Mouse (Mus musculus) liver, embryonic 14.5 days (tissue): ENCODE measurements around the gene Grpel1. TPM values are rescaled to one million over a fixed set of nuclear protein-coding genes. Genes with fewer than 3 reads are reported as not detected.

Experiments
- ATAC-seq: fragments of 200-750 bp; cut with Nextera tagmentation; 2 replicates; pipeline ENCODE4 v1.8.0; 2017; ENCODE audit warnings: moderate number of reproducible peaks, mild to moderate bottlenecking, moderate library complexity; ENCODE audit not compliant: insufficient read depth
- DNase-seq, 3 experiments: peaks; one replicate each; pipeline ENCODE4 v3.0.0-alpha.2; 2012 to 2013; ENCODE audit warnings: low read depth in 3 of 3, low spot score in 3 of 3
- H3K27ac ChIP-seq: fragments of 300-500 bp; sonication (generic); 2 replicates; pipeline ENCODE4 v1.5.1; 2014; ENCODE audit warnings: moderate library complexity, mild to moderate bottlenecking, control low read depth, inconsistent platforms
- H3K27me3 ChIP-seq: fragments of 300-500 bp; sonication (generic); 2 replicates; pipeline ENCODE4 v1.6.1; 2014; ENCODE audit warnings: mild to moderate bottlenecking, low read length, moderate library complexity; ENCODE audit not compliant: control insufficient read depth, insufficient read depth
- H3K36me3 ChIP-seq: fragments of 300-500 bp; sonication (generic); replicated peaks from 2 replicates; pipeline ENCODE4 v1.6.1; 2014; ENCODE audit warnings: low read depth; ENCODE audit not compliant: control insufficient read depth, insufficient read depth
- H3K4me1 ChIP-seq, 2 experiments: fragments of 200-500 bp in 1 of 2; fragments of 300-500 bp in 1 of 2; sonication (generic) in 1 of 2; replicated peaks; 2 replicates each; pipeline ENCODE4 v1.6.1; 2012 to 2014; ENCODE audit warnings: antibody characterized with exemption in 1 of 2, inconsistent platforms in 1 of 2, low read length in 1 of 2; ENCODE audit not compliant: control insufficient read depth in 2 of 2, insufficient read depth in 2 of 2
- H3K4me2 ChIP-seq: fragments of 300-500 bp; sonication (generic); 2 replicates; pipeline ENCODE4 v1.6.1; 2014; ENCODE audit warnings: low read depth, mild to moderate bottlenecking, control low read depth, moderate library complexity
- H3K4me3 ChIP-seq, 2 experiments: fragments of 200-500 bp in 1 of 2; fragments of 300-500 bp in 1 of 2; sonication (generic) in 1 of 2; 2 replicates each; pipeline ENCODE4 v1.5.1; 2012 to 2014; ENCODE audit warnings: low read depth in 2 of 2, low read length in 2 of 2, mild to moderate bottlenecking in 2 of 2, control low read depth in 1 of 2, inconsistent platforms in 1 of 2, moderate library complexity in 1 of 2; ENCODE audit not compliant: insufficient read depth in 1 of 2
- H3K9ac ChIP-seq: fragments of 300-500 bp; sonication (generic); replicated peaks from 2 replicates; pipeline ENCODE4 v1.6.1; 2014; ENCODE audit warnings: mild to moderate bottlenecking, control low read depth, moderate library complexity
- H3K9me3 ChIP-seq: fragments of 300-500 bp; sonication (generic); 2 replicates; pipeline ENCODE4 v1.6.1; 2016; ENCODE audit warnings: low read length, mixed read lengths; ENCODE audit not compliant: control insufficient read depth
- CTCF ChIP-seq: IDR thresholded peaks from 2 replicates; pipeline ENCODE4 v1.5.1; 2016; ENCODE audit warnings: antibody characterized with exemption, low read depth, control low read depth
- EP300 ChIP-seq: IDR thresholded peaks from 2 replicates; pipeline ENCODE4 v1.6.1; 2016; ENCODE audit warnings: antibody characterized with exemption, low read depth
- WGBS: fragments of 180-500 bp; shearing (Covaris S2); extraction: QIAGEN DNeasy Blood & Tissue Kit; methylation state at CpG from one replicate; pipeline ENCODE4 v1.1.7; 2014; ENCODE audit not compliant: insufficient replicate concordance; 5-methylcytosine and 5-hydroxymethylcytosine counted together
- polyA plus RNA-seq, 2 experiments: library from polyadenylated mRNA; depleted of rRNA in 1 of 2; stranded (reverse) in 1 of 2; unstranded in 1 of 2; fragments of >200 nt; fragmentation: Nextera tagmentation in 1 of 2; extraction: Ambion mirVana in 1 of 2; gene quantifications; 2 replicates each; pipeline versions ENCODE4 v1.2.1 to v1.2.3; 2012 to 2014

The Grpel1 gene
- polyA plus RNA-seq, 2 experiments: 16.8 to 42.4 TPM

DNA sequence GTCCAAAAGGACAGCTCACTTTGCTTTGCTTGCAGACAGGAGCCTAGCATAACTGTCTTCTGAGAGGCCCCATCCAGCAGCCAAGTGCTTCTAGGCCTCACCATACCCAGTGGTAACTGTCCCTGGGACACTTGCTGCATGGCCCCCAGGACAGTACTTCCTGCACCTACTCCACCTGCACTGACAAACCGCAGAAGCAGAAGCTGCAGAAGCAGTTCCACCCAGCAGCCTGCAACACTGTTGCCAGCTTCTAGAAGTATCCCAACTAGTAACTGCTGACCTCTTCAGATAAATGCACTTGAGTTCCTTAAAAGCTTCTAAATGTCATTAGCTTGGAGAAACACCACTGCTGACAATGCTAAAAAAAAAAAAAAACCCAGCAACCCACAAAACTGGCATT is 50.3 kb downstream of the Grpel1 start:
- no peak overlapping the region for H3K4me3 ChIP-seq
- H3K4me2 ChIP-seq: no peak overlapping the region
- H3K36me3 ChIP-seq: no peaks in the 10 kb centered on the region; the same call in none of the 2 replicates
- no peak for ATAC-seq
- H3K27ac ChIP-seq: no peak overlapping the region
- WGBS: 63% methylated on average over 1 of the region's 1 CpGs
- no peaks in the 10 kb centered on the region for H3K27me3 ChIP-seq
- H3K4me1 ChIP-seq: no peaks in the 10 kb centered on the region
- H3K9ac ChIP-seq: no peak overlapping the region
- no peak for DNase-seq
- no peaks in the 10 kb centered on the region for H3K9me3 ChIP-seq
- TF ChIP-seq EP300: no peak
- no peak for TF ChIP-seq CTCF

- H3K27ac ChIP-seq: no peak overlapping the region
- H3K4me2 ChIP-seq: no peak overlapping the region
- H3K4me1 ChIP-seq: no peaks in the 10 kb centered on the region
- no peaks in the 10 kb centered on the region for H3K9me3 ChIP-seq
- TF ChIP-seq CTCF (no peak), EP300 (no peak)
- 75% methylated on average over 5 of the region's 5 CpGs for WGBS
- H3K36me3 ChIP-seq: no peaks in the 10 kb centered on the region; the same call in none of the 2 replicates
- H3K27me3 ChIP-seq: no peaks in the 10 kb centered on the region
- no peak for ATAC-seq
- DNase-seq: no peak
- H3K4me3 ChIP-seq: no peak overlapping the region
- no peak overlapping the region for H3K9ac ChIP-seq
Measured at GRCm38 (mm10) chr5:36515558-36515957, 50.8 kb downstream of the Grpel1 start.

DNA sequence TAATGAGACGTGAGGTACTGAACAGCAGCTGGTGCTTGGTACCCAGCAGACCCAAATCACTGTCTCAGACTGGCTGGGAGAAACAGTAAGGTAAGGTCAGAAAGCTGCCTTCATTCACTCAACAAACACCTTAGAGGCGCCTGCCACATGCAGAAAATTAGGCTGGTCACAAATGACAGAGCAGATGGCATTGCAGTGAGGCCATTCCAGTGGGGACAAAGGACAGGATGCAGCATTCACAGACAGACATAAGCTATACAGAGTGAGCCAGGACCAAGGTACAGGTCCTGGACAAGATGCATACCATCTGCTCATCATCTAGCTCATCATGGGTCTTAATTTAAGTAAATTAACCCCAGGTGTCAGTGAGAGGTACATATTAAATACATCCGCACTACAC is 52.8 kb downstream of the Grpel1 start:
- DNase-seq (no peak), ATAC-seq (no peak)
- TF ChIP-seq EP300: no peak
- TF ChIP-seq CTCF: no peak
- Histone ChIP-seq H3K4me1 (no peaks in the 10 kb centered on the region), H3K36me3 (no peaks in the 10 kb centered on the region; the same call in none of the 2 replicates), H3K4me2 (no peak overlapping the region), H3K9ac (no peak overlapping the region), H3K9me3 (no peaks in the 10 kb centered on the region), H3K27me3 (no peaks in the 10 kb centered on the region), H3K27ac (no peak overlapping the region), H3K4me3 (no peak overlapping the region)
- 68% methylated on average over 3 of the region's 3 CpGs for WGBS

- Histone ChIP-seq H3K36me3 (no peaks in the 10 kb centered on the region; the same call in none of the 2 replicates), H3K9me3 (no peaks in the 10 kb centered on the region), H3K27me3 (no peaks in the 10 kb centered on the region), H3K9ac (no peak overlapping the region), H3K4me2 (no peak overlapping the region), H3K4me3 (no peak overlapping the region), H3K4me1 (peaks cover 0 to 6% of the 10 kb centered on the region in 2 experiments; a peak in 2 of 4 replicates), H3K27ac (no peak overlapping the region)
- 70% methylated on average over 3 of the region's 3 CpGs for WGBS
- TF ChIP-seq EP300 (no peak), CTCF (no peak)
- ATAC-seq (no peak), DNase-seq (no peak)
Measured at GRCm38 (mm10) chr5:36519751-36520150, 55.0 kb downstream of the Grpel1 start.

DNA sequence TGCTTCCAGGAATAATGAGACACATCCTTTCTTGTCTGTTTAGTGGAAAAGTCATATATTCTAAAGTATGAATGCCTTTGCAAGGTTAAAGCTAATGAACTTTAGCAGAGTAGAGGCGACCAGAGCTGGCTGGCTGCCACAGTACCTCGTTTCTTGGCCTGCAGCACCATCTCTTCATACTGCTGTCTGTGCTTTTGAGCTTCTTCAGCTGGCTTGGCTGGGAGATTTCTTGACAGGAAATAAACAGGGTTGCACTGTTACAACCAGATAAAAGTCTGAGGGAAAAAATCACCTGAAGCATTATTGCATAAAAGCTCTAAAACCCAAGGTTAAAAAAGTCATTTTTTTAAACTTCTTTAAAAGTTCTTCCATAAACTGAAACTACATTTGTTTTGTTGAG is 58.0 kb downstream of the Grpel1 start:
- ATAC-seq: no peak
- no peak overlapping the region for H3K4me3 ChIP-seq
- WGBS: 31% methylated on average over 2 of the region's 2 CpGs
- no peaks in the 10 kb centered on the region; the same call in 1 of the 2 replicates for H3K36me3 ChIP-seq
- no peak overlapping the region for H3K27ac ChIP-seq
- H3K27me3 ChIP-seq: no peaks in the 10 kb centered on the region
- TF ChIP-seq CTCF (no peak), EP300 (no peak)
- H3K9ac ChIP-seq: no peak overlapping the region
- peaks cover 0 to 6% of the 10 kb centered on the region in 2 experiments; a peak in 2 of 4 replicates for H3K4me1 ChIP-seq
- DNase-seq: no peak
- no peak overlapping the region for H3K4me2 ChIP-seq
- no peaks in the 10 kb centered on the region for H3K9me3 ChIP-seq
